Mouse (Mus musculus): ENCODE results near the gene Zbtb37.

GRCm38 (mm10) chr1:161027196-161027595 lies 7.5 kb downstream of the Zbtb37 start:
- no peak for TF ChIP-seq CTCF (IDR thresholded peaks at IDR 0.05; ENCODE audit: borderline replicate concordance, control insufficient read depth, extremely low read depth, insufficient read depth, low read length, poor library complexity)
- TF ChIP-seq POLR2A (IDR thresholded peaks at IDR 0.05; ENCODE audit: control insufficient read depth, extremely low read depth, insufficient read depth, low read length, poor library complexity) = no peak
